Mouse (Mus musculus): Measurements from ENCODE around the gene Cplx1. TPM values are rescaled to one million over a fixed set of nuclear protein-coding genes. Genes with fewer than 3 reads are reported as not detected.
"Not testable (repeated sequence)": the region's sequence is repeated elsewhere in the genome, so short reads cannot be mapped to it uniquely, and the experiment has no call there.

Gene Cplx1
- total RNA-seq, 2 experiments from 2014 or later, result 1.8 to 3.4 TPM

- no peak for DNase-seq (ENCODE audit: low spot score in 2 of 2)
Measured at GRCm38 (mm10) chr5:108518106-108518885, 31.5 kb downstream of the Cplx1 start.

GRCm38 (mm10) chr5:108516655-108517054 is 33.2 kb downstream of the Cplx1 start:
- no peak for DNase-seq (ENCODE audit: low spot score in 2 of 2)

GRCm38 (mm10) chr5:108515581-108516361 is 34.1 kb downstream of the Cplx1 start:
- no peak for DNase-seq (ENCODE audit: low spot score in 2 of 2)

- no peak for DNase-seq (ENCODE audit: low spot score in 2 of 2)
Measured at GRCm38 (mm10) chr5:108502286-108502685, 47.5 kb downstream of the Cplx1 start.

DNA sequence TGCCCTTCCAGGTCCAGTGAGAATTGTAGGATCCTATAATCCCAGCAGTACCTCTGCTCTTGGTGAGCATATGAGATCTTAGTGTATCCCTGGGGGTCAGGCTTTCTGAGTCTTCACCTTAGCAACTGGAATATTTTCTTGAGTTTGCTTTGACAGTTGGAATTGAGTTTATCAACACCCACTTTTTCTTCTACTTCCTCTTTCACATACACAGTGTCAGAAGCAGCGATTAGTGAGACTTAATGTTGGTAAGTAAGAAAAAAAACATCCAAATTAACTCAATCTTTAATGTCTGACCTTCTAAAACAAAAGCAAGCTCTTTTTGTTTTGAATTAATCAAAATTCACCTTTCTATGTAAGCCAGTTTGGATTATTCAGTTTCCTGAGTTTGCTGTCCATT is 48.3 kb downstream of the Cplx1 start:
- no peak for DNase-seq (ENCODE audit: low spot score in 2 of 2)

DNA sequence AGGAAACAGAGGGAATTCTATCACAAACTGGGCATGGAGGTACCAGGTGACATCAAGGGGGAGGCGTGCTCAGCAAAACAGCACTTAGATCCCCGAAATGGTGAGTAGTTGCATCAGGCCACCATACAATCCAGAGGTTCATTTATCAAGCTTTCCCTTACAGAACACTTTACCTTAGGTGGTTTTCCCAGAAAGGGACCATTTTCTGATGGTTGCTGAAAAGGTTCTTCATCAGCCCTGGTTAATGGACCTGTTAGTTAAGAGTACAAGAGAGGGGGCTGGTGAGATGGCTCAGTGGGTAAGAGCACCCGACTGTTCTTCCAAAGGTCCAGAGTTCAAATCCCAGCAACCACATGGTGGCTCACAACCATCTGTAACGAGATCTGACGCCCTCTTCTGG is 63.7 kb downstream of the Cplx1 start:
- not testable (repeated sequence) for DNase-seq (ENCODE audit: low spot score in 2 of 2)

DNA sequence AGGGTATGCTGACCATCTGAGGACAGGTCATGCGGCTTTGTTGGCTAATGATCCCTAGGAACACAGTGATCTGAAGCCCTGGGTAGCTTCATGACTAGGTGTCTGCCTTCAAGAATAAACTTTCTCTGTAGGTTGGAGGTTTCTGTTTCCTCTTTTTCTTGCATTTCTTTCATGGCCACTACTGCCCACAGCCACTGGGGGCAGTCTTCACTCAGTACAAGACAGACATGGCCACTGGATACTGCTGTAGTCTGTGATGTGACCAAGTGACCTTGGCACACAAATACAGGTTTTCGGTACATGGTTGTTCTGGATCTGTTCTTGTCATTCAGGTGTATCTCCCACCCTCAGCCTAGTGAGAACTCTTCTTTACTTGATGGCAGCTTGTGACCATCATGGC is 64.6 kb downstream of the Cplx1 start:
- DNase-seq (ENCODE audit: low spot score in 2 of 2), result peak in 1 of 2 experiments; percentile 37

- DNase-seq (ENCODE audit: low spot score in 2 of 2), result no peak
Measured at GRCm38 (mm10) chr5:108483006-108483405, 66.8 kb downstream of the Cplx1 start.

- DNase-seq (ENCODE audit: low spot score in 2 of 2), result no peak
Measured at GRCm38 (mm10) chr5:108475977-108476376, 73.8 kb downstream of the Cplx1 start.

- no peak for DNase-seq (ENCODE audit: low spot score in 2 of 2)
Measured at GRCm38 (mm10) chr5:108473737-108474136, 76.1 kb downstream of the Cplx1 start.

GRCm38 (mm10) chr5:108469617-108470016 is 80.2 kb downstream of the Cplx1 start:
- no peak for DNase-seq (ENCODE audit: low spot score in 2 of 2)

Other genes starting within 250 kb of the Cplx1 start
- 10 to 100 TPM; 11.4 to 14.6 TPM for gene Pigg, start 237.4 kb downstream of the Cplx1 start, total RNA-seq (2021)
- gene Gm42517, start 182.1 kb downstream of the Cplx1 start, total RNA-seq (2021), result 1 to 10 TPM; 2.5 to 2.6 TPM
- not detected for gene Pde6b, start 161.6 kb downstream of the Cplx1 start, total RNA-seq (2021)
- gene Atp5k, start 115.6 kb downstream of the Cplx1 start, total RNA-seq (2021), result 100 to 1,000 TPM; 457 to 578 TPM
- gene Mfsd7a, start 101.1 kb downstream of the Cplx1 start, total RNA-seq (2021), result 1 to 10 TPM; 1.5 to 2.4 TPM
- gene Pcgf3, start 88.8 kb downstream of the Cplx1 start, total RNA-seq (2021), result 10 to 100 TPM; 25.6 to 41.8 TPM
- gene Gak, start 79.7 kb upstream of the Cplx1 start, total RNA-seq (2021), result 10 to 100 TPM; 78.1 to 94.1 TPM
- gene Tmem175, start 79.7 kb upstream of the Cplx1 start, total RNA-seq (2021), result 10 to 100 TPM; 17.2 to 25.4 TPM
- 10 to 100 TPM; 14.3 to 14.8 TPM for gene Idua, start 110.3 kb upstream of the Cplx1 start, total RNA-seq (2021)
- 10 to 100 TPM; 19.9 to 21.3 TPM for gene Dgkq, start 119.6 kb upstream of the Cplx1 start, total RNA-seq (2021)
- under 1 TPM; 0.06 to 0.23 TPM for gene Slc26a1, start 125.5 kb upstream of the Cplx1 start, total RNA-seq (2021)
- gene Fgfrl1, start 142.4 kb upstream of the Cplx1 start, total RNA-seq (2021), result 10 to 100 TPM; 30.3 to 68.9 TPM
- not detected for gene Rnf212, start 225.0 kb upstream of the Cplx1 start, total RNA-seq (2021)
- not detected for gene Tmed11, start 245.3 kb upstream of the Cplx1 start, total RNA-seq (2021)

Data from adrenal gland, adult 18-20 months (tissue).